Mouse (Mus musculus): ENCODE measurements around the gene Dapk1. TPM values are rescaled to one million over a fixed set of nuclear protein-coding genes. Genes with fewer than 3 reads are reported as not detected.
A peak's percentile ranks its signal among the peaks of the same experiment; 100 is the strongest.

Gene Dapk1
- total RNA-seq, 2 experiments from 2014 or later, result 22.3 to 25.4 TPM

DNA sequence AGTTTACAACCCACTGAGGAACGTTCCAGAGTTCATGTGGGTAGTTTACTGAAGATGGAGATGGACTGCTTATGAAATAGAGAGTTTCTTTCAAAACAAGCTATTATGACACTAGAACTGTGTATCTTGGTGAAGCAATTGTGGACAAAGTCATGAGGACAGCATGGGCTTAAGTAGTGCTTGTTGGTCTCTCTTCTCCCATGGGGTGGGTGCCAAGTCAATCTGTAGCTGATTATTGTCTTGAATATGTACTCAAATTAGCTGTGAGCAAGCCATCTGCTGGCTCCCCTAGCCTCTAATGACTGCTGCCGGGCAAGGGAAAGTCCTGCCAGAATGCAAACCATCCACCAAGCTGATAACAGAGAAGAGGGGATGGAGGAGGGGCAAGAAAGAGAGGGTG, 58.3 kb downstream of the Dapk1 start:
- DNase-seq, result peak in 1 of 2 experiments; percentile 24
- intact Hi-C loops (cut with DNase I), result loop anchor here (5.0 kb wide), 1 partner anchor 43 kb away; no protein-coding TSS in a partner anchor

- no peak for DNase-seq
Measured at GRCm38 (mm10) chr13:60660711-60661261, 59.0 kb downstream of the Dapk1 start.

GRCm38 (mm10) chr13:60662493-60663177, 60.9 kb downstream of the Dapk1 start:
- DNase-seq, result no peak
- intact Hi-C loops (cut with DNase I), result loop anchor here (5.0 kb wide), 1 partner anchor 45 kb away; no protein-coding TSS in a partner anchor

More at GRCm38 (mm10) chr13:60660711-60661261, 59.0 kb downstream of the Dapk1 start:
- intact Hi-C loops (cut with DNase I), result loop anchor here (5.0 kb wide), 1 partner anchor 43 kb away; no protein-coding TSS in a partner anchor

- intact Hi-C loops (cut with DNase I), result loop anchor here (5.0 kb wide), 1 partner anchor 47 kb away; no protein-coding TSS in a partner anchor
- no peak for DNase-seq
Measured at GRCm38 (mm10) chr13:60664058-60664457, 62.3 kb downstream of the Dapk1 start.

GRCm38 (mm10) chr13:60664816-60665215, 63.1 kb downstream of the Dapk1 start:
- no peak for DNase-seq
- intact Hi-C loops (cut with DNase I), result loop anchor here (5.0 kb wide), 1 partner anchor 48 kb away; no protein-coding TSS in a partner anchor

- DNase-seq, result no peak
- intact Hi-C loops (cut with DNase I), result no loop called here
Measured at GRCm38 (mm10) chr13:60665402-60665801, 63.7 kb downstream of the Dapk1 start.

DNA sequence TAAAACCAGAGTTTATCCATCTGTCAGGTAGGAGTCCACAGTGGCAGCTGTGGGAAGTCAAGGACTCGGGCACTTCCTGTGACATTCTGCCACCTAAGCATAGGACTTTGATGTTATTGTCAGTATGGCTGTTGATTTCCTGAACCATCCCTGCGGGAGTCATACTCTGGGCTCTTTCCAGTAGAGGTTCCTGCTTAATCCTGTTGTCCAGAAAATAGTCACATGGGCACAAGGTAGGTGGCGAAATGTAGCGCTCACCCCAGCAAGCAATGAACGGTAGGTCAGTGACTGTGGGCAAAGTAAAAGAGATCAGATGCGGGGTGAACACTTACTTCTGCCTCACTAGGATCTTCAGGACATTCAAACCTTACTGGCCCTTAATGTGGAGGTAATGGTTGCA, 66.3 kb downstream of the Dapk1 start:
- DNase-seq, result no peak
- intact Hi-C loops (cut with DNase I), result no loop called here

GRCm38 (mm10) chr13:60670605-60671004, 68.9 kb downstream of the Dapk1 start:
- DNase-seq, result no peak
- intact Hi-C loops (cut with DNase I), result loop anchor here (5.0 kb wide), 1 partner anchor 68 kb away; the partner anchor contains the start of gene Dapk1

- no peak for DNase-seq
- intact Hi-C loops (cut with DNase I), result loop anchor here (5.0 kb wide), 1 partner anchor 69 kb away; the partner anchor contains the start of gene Dapk1
Measured at GRCm38 (mm10) chr13:60671235-60671634, 69.5 kb downstream of the Dapk1 start.

GRCm38 (mm10) chr13:60672287-60672686, 70.5 kb downstream of the Dapk1 start:
- DNase-seq, result no peak
- intact Hi-C loops (cut with DNase I), result loop anchor here (5.0 kb wide), 1 partner anchor 70 kb away; the partner anchor contains the start of gene Dapk1

DNA sequence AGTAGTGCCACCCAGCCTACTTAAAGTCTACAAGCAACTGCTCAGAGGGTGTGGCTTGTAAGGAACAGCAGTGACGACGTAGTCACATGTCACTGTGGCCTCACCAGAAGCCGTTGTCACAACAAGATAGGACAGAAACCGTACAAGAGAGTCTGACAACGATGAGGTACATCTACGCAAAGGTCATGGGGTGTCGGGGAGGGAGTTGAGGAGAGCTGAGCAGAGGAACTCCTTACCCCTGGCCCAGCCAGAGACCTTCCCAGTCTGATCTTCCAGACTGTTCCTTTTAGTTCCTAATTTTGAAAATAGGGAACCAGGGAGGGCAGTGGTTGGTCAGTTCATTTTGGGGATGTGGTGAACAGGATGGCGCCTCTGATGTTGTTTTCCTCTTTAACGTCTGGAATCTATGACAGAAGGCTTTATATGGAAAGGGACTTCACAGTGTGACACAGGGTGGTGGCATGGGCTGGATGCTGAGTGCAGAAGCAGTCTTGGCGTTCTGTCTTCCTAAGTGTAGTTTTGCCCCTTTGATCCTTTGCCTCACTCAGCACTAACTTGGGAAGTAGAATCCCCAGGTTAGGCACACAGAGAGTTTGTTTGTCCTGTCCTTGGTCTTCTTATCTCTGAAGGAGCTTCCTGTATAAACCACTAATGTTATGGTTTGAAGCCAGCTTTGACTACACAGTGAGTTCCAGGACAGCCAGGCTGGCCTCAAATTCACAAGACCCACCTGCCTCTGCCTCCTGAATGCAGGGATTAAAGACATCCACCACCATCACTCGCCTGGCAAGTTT, 71.3 kb downstream of the Dapk1 start:
- intact Hi-C loops (cut with DNase I), result loop anchor here (5.0 kb wide), 1 partner anchor 71 kb away; the partner anchor contains the start of gene Dapk1
- DNase-seq, result no peak

DNA sequence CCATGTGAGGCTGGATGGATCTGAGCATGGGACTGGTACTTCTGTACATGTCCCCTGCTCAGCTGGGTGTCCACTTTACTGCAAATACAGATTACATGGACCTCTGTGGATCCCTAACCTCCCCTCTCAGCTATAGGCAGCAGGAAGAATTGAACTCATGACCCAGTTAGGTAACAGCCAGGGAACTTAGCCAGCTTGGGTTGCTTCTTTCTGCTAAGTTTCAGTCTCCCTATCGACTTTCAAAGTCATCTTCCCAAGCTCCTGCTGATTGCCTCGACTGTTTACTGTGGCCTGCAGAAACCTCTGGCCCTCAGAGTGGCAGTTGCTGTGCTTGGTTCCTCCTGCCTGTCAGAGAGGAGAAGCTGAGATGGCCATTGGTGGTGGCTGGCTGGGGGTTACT, 72.6 kb downstream of the Dapk1 start:
- intact Hi-C loops (cut with DNase I), result loop anchor here (5.0 kb wide), 1 partner anchor 72 kb away; the partner anchor contains the start of gene Dapk1
- no peak for DNase-seq

DNA sequence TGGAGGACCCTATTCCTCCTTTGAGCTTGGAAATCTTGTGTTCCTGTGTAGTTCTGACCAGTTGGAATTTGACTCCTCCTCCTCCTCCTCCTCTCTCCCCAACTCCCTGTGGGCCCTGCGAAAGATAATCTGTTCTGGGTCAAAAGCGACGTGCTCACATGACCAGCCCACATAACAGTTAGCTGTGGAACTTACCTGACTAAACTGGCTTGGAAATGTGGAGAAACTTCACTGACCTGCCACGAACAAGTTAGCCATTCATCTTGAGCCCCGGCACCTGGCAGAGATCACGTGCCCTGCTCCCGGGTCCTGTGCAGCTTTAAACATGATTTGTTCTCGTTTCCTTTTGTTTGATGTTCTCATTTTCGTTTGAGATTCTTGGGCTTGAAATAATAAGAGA, 73.2 kb downstream of the Dapk1 start:
- intact Hi-C loops (cut with DNase I), result loop anchor here (5.0 kb wide), 1 partner anchor 73 kb away; the partner anchor contains the start of gene Dapk1
- DNase-seq, result no peak

GRCm38 (mm10) chr13:60675416-60675815, 73.7 kb downstream of the Dapk1 start:
- no peak for DNase-seq
- intact Hi-C loops (cut with DNase I), result no loop called here

DNA sequence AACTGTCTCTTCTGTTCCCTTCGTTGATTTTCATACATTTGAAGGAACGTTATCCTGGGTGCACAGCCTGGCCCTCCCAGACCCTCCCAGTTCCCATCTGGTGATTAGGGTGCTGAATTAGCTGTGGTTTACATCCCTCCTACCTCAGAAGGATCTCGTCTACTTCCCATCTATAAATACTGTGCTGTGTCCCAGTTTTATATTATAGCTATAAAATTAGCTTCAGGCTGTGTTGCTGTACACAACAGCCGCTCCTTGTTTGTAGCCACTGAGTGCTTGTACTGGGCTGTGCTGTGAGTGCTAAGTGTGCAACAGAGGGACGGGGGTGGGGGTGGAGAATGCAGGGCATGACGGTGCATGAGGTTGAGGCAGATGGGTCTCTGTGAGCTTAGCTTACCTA, 77.2 kb downstream of the Dapk1 start:
- DNase-seq, result no peak
- intact Hi-C loops (cut with DNase I), result no loop called here

DNA sequence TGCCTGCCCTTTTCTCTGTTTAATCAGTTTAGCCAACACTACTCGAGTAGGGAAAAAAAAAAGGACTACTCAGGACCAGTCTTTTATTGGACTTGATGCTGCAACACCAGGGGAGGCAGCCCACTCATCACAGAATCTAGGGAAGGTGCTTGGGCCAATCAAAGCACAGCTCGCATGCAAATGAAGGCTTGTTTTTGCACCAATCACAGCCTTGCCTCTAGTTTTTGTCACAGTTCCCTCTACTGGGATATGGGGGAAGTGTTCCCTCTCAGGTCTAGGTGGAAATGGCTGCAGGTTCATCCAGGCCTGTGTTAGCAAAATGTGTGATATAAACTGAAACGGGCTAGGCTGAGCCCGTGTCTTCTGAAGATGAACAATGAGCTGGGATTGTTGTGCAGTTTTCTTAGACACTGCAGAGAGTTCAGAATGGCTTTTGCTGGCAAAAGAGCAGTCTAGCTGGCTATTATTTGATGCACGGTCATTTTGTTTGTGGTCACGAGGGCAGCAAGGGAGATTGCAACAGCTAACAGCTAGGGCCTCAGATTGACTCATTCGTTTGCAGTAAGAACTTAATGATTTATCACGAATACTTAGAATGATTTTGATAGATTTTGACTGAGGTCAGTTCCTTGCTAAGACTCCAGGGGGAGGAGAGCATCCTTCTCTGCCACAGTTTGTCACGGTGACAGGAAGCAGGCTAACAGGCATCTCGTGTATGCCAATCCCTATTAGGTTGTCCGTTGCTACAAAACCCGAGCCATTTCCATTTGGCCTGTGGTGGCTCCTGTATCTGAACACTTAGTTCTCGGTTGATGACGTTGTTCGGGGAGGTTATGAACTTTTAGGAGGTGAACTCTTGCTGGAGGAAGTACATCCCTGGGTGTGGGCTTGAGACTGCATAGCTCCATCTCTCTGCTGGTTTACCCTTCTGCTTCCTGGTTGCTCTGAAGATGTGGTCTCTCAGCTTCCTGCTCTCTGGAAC, 81.3 kb downstream of the Dapk1 start:
- DNase-seq, result no peak
- intact Hi-C loops (cut with DNase I), result no loop called here

GRCm38 (mm10) chr13:60684050-60684760, 82.5 kb downstream of the Dapk1 start:
- DNase-seq, result no peak
- intact Hi-C loops (cut with DNase I), result no loop called here

- no peak for DNase-seq
- intact Hi-C loops (cut with DNase I), result loop anchor here (5.0 kb wide), 1 partner anchor 52 kb away; no protein-coding TSS in a partner anchor
Measured at GRCm38 (mm10) chr13:60684806-60685205, 83.1 kb downstream of the Dapk1 start.

DNA sequence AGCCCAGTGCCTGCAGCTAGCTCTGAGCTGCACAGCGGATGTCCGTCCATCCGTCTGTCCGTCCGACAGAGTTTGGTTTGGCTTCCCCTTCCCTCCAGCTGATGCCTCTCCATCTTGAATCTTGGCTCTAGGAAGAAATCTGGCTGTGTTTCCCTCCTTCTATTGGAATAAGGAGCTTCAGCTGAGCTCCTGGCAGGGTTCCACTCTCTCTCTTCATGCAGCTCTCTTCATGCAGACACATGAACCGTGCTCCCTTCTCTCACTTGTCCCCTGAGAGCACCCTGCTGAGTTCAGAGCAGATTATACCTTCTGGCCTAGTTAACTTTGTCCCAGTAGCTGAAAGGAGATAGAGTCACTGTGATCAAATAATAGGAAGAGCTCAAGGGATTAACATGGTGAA, 83.5 kb downstream of the Dapk1 start:
- intact Hi-C loops (cut with DNase I), result loop anchor here (5.0 kb wide), 1 partner anchor 52 kb away; no protein-coding TSS in a partner anchor
- peak; percentile 58 to 68 for DNase-seq
